Mouse (Mus musculus) c-Kit-positive CD71-positive TER-119-negative erythroid progenitor cells, embryonic 14.5 days (primary cell): ENCODE data around the gene Runx2.

Source experiments
- DNase-seq: peaks from one replicate; pipeline ENCODE4 v3.0.0-alpha.2; 2013; ENCODE audit warnings: low read depth

Runx2 gene

DNA sequence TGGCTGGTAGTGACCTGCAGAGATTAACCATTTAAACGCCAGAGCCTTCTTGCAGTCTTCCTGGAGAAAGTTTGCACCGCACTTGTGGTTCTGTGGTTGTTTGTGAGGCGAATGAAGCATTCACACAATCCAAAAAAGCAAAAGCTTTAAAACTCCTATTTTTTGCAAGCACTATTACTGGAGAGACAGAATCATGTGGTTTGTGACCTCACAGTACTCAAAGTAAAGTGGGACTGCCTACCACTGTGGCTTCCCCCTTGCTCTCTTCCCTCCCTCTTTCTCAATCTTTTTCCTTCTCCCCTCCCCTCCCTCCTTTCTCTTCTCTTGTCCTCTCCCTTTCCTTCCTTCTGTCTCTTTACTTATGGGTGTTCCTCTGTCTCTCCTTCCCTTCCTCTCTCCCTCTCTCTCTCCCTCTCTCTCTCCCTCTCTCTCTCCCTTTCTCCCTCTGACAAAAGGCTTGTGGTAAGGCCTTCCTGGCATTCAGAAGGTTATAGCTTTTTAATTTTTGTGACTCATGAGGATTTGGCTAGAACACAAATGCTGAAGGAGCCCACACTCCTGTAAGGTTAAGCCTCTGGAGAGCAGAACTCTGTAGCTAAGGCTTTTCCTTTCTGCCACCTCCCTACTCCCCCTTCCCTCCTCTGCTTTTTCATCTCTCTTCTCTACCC, at the start of gene Runx2:
Gene Runx2, minus strand, starts transcription at position 290 of the 668 bp plus-strand sequence.
- DNase-seq = no peak

DNA sequence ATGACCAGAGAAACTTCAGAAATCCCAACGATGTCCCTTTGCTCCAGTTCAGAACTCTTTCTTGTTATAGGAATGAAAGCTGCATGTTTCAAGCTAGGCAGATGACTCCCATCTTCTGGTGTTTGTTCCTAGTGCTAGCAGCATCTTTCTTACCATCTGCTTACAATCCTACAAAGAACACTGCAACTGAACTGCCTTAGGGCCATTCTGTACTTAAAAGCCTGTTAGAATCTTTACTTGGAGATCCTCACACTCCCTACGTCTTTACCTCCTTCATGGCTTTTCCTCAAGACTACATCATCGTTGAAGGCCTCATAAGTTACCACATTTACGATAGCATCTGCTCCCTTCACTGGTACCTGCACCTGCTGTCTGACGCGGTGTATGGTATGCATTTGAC, 48.6 kb upstream of the Runx2 start:
- no peak for DNase-seq

DNA sequence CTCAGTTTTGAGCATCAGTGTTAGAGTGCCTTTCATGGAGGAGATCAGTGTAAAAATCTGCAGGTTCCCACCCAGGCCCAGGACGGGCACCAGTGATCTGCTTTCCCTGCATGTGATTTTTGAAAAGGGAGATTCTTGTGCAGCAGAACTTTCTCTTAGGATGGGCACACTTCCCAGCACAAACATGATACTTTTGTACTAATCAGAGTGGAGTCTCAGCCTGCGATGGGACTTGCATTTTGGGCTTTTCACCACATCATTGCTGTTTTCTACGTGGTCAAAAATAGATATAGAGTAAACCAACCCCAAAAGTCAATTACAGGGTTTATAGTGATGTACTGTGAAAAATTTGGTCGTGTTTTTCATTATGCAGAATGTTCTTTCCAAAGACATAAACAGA, 27.6 kb upstream of the Runx2 start:
- DNase-seq = no peak

DNA sequence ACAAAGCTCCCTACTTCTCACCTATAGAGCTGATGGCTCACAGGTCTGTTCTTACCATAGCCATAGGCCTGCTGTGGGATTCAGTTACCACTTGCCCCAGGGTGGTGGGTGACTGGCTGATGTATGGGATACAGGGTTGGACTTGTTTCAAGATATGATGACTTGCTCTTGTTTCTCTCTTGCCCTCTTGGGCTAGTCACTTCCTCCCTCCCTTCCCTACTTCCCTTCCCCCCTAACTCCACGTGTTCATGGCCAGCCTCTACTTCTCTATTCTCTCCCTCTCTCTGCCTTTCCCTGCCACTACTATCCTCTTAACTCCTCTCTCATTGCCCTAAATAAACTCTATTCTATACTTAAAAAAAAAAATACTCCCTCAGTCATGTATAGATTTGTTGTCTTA, 16.6 kb upstream of the Runx2 start:
- DNase-seq = no peak

DNA sequence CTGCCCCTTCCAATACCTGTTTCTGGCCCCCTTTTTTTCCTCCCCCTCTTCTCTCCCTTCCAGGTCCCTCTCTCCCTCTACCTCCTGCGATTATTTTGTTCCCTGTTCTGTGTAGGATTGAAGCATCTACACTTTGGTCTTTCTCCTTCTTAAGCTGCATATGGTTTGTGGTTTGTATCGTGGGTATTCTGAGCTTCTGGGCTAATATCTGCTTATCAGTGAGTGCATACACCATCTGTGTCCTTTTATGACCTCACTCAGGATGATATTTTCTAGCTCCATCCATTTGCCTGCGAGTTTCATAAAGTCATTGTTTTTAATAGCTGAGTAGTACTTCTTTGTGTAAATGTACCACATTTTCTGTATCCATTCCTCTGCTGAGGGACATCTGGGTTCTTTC, 15.0 kb upstream of the Runx2 start:
- DNase-seq = no peak

DNA sequence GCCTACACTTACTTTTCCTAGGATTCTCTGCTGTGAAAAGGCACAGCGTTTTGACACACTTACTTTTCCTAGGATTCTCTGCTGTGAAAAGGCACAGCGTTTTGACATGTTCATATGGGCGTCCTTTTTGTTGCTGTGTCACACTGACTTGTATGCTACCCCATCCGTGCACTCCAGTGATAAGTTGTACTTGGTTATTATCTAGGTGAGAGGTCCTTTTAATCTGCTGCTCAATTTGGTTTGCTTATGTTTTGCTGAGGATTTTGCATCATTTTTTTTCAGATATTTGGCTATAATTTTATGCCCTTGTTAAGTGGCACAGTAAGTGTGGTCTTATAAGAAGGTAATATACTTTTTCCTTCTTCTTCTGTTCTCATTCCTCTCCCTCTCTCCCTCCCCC, 13.4 kb upstream of the Runx2 start:
- peak; percentile 20 for DNase-seq

DNA sequence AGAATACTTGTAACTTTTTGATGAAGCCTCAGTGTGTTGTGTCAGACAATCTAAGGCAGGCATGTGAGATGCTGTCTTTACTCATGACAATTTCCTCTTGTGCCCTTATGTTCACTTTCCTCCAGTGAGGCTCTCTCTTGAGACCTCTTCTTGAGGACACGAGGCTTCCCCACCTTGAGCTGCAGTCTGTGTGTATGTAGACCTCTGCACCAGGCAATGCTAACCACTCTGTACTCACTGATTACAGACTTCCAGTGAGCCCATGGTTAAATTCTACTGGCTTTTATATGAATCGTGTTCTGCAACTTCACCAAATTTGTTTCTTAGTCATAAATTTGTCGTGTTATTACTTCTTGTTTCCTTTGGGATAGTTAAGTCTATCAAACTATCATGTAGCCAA, 12.5 kb upstream of the Runx2 start:
- DNase-seq = peak; percentile 6

DNA sequence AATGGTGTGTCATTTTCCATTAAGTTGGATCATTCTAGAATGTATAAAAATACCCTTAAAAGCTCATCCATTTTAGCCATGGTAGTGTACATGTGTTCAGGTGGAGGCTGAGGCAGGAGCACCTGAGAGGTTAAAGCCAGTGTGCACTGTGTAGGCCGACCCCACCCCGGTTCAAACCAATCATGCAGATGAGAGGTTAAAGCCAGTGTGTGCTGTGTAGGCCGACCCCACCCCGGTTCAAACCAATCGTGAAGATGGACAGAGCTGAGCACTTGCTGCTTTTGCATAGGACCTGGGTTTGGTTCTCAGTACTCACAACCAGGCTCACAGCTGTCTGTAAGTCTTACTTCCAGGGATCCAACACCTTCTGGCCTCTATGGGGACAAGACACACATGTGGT, 7.3 kb upstream of the Runx2 start:
- DNase-seq = no peak

DNA sequence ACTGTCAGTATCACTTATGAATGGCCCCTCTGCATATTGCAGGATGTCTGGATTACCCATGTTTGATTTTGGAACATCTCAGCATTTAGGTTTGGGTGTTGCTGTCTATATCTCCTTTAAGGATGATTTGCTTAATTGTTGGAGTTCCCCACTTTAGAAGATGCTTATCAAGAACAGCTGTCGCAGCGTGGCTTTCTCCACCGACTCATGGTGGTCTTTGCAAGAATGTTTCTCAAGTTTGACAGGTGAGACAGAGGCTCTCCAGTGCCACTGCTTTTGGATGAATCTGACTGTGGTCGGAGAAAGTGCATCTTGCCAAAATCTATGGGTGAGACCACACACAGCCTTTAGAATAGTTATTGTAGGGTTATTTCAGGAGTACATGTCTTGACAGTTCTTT, 5.2 kb upstream of the Runx2 start:
- DNase-seq = no peak

DNA sequence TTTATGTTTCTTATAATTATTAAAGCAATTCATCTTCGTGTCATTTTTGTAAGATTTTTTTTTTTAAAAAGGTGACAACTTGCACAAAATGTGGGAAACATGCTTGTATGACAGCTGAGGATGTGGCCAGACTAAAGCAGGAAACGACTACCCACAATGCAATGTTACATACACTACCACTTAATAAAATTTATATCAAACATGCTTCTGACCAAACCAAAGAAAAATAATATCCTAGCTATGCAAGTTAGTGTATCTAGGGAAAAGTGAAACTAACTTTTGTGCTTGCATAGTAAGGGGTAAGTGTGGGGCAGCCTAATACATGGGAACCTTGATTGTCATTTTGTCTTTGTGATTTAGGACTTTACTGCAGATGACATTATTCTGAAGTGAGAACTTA, 4.2 kb upstream of the Runx2 start:
- DNase-seq = no peak

DNA sequence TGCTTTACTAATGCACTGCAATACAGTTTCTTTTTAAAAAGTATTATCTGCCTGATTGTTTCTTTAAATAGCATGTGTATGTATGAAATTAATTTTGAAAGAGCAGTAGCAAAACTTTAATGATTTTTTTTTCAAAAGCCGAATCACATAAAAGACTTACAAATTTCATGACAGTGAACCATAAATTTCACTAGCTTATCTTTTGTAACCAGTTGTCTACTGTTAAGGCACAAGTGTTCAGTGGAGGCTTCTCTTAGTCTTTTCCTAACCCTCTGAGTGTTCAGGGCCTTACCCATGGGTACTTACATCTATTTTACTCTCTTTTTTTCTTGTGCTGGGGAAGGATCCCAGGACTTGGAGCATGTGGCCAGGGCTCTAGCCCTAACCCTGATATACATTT, 7.6 kb downstream of the Runx2 start:
- no peak for DNase-seq

DNA sequence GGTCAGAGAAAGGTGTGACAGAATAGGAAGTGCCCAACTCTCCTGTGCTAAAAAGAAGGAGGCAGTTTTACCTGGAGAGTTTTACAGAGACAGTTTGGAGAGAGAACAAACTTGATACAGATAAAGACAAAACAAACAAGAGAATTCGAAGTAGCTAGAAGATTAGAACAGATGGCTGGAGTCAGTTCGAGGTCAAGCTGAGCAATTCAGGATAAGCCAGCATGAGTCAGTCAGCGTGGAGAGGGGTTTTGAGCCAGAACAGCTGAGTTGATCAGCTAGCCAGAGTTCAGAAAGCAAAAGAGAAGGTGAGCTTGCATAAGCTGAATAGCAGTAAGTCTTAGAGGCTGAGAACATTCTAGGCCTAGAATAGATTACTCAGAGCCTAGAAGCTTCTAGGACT, 17.3 kb downstream of the Runx2 start:
- no peak for DNase-seq

DNA sequence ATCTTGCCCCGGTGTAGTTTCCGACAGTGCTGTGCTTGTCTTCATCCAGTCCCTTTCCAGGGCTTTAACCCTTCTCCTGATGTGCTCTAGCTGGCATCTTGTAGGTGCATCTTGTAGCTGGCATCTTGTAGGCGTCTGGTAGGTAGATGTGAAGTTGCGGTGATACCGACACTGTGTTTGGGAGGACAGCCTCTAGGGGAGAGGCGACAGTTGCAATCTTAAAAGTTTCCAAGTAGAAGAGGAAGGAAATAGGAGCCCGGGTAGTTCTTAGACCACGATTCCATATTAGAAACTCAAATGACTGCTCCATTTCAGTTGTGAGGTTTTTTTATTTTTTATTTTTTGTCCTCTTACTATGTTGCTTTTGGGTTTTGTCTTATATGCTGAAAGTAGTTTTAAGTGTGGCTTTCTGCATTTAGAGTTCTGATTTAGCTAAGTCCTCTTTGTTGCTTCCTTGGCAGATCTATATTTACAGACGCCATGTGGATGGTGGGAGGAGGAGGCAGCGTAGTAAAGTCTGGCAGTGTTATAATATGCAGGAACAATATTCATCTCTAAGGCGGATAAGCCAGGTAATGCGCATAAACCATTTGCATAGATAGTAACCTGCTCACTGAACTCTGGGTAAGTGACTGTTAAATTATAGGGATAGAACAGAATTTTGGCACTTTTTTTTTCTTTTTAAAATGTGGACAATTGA, 22.2 kb downstream of the Runx2 start:
- no peak for DNase-seq

DNA sequence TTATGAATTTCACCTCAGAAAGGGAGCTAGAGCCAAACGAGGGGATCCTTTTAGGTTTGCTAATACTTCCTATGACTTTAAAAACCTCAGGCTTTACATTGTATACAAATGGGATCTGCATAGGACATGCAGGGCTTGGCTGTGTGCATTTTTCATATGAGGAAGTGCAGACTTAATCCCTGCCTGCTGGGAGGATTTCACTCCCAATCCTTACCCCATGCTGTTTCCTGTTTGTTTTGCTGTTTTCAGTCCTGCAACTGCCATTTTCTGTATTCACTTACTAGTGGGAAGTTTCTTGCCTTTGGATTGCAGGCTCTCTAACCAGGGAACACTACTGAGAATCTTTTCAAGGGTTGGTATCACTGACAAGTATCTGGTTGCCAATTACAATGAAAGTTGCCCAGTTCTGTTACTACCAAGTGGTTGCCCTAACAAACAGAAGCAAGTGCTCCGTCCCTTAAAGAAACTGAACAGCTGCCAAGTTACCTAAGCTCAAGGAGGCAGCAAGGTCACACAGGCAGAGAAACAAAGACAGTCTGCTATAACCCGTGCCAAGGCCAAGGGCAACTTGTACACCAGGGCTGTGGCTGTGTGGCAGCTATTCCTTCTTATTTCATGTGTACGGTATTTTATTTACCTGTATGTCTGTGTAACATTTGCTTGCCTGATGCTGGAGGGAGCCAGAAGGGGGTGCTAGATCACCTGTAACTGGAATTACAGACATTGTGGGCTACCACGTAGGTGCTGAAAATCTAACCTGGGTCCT, 25.4 kb downstream of the Runx2 start:
- no peak for DNase-seq

DNA sequence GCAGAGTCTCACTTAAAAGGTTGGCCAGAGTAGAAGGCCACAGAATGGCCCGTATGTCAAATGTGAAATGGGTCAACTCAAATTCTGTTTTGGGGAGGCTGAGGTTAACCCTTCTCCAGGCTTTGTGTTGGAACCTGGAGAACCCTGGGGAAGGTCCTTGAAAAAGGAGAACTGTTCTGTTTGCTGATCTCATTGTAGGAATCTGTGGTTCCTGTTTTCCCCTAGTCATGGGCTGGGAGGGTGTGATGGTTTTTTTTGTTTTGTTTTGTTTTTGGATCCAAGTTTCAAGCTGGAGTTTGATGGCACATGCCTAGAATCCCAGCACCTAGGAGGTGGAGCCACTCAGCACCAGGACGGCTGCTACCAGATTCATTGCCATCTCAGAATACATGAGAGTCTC, 31.5 kb downstream of the Runx2 start:
- no peak for DNase-seq

DNA sequence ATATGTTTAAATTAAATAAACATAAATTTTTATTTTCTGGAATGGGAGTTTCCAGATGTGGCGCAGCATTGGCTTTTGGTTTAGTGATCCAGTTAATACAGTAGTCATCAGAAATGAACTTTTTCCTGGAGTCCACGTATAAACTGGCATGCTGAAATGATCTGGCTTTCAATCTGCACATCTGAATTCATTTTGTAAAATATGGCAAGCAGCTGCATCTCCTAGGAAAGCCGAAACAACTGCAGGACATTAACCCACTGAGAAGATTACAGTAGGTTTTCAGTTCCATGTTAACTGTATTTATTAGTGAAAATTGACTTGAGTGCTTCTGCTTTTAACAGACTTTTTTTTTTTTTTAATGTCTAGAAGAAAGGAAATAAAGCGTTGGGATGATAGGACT, 32.2 kb downstream of the Runx2 start:
- DNase-seq = no peak

DNA sequence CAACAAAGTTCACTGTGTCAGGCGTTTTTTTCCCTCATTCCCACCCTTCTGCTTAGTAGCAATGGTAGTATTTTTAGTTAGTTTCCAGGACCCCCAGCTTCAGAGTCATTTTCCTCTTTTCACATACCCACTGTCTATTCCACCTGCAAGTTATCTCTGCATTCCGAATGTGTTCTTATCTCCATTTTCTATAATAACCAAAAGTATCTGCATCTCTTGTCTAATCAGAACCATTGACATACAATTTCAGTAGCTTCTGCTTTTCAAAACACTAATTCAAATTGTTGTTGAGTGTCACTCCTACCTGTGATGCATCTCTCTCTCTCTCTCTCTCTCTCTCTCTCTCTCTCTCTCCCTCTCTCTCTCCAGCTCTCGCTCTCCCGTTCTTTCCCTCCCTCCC, 34.2 kb downstream of the Runx2 start:
- no peak for DNase-seq

DNA sequence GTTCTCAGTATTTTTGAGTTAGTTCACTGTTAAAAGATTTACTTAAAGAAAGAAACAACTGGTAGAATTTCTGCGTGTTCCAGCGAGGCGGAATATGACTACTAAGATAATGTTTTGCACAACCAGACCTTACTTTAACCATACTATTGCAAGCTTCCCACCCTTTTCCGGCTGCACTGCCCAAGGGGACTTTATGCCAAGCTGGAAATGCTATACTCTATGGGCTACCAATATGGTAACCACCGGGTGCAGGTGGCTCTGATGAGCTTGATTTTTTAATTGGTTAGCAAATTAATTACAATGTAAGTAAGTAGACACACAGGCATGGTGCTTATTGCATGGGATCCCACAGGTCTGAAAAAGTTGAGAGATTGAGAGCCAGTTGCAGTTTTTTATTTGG, 36.5 kb downstream of the Runx2 start:
- no peak for DNase-seq

DNA sequence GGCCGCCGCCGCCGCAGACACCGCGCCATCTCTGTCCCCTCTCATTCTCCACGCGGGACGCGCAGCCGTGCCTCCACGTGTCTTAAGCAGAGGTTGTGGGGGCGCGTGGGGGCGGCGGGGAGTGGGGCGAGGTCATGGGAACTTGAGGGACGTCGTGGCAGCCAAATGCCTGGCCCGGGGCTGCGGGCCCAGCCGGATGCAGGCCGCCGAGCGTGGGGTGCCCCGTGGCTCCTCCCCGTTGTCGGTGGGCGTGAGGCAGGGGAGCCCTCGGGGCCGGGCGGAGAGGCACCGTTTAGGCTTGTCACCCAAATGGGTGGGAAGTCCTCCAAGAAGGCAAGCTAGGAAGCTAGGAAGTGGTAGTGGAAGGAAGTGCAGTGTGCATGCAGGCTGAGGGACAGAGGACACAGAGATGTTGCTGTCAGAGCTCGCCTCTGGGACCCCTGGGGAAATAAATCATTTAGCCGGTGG, 37.2 kb downstream of the Runx2 start:
- peak; percentile 28 for DNase-seq

DNA sequence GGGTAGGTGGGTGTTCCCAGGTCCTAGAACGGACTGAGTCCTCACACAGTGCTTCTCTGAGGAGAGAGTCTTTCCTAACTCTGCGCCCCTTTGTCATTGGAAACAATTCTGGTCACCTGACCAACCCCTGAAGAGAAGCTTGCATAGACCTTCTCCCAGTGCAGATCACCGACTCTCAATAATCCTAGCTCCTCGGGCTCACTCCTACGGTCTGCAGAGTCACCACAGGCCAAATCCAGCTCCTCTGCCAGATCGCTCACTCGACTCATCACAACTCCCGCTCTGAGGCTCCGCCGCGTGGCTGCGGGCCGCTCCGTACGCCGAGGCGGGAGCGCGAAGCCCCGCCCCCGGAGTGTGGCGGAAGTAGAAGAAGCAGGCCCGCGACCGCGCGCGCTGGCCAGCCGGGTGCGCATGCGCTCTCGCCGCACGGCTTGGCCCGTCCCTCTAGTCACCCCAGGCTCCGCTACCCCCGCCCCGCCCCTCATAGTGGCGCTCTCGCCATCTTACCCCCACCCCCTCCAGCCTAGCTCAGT, 37.8 kb downstream of the Runx2 start, which contains the start of gene Supt3:
Gene Supt3, plus strand, starts transcription at position 415 of the 533 bp plus-strand sequence.
- DNase-seq = peak; percentile 88

DNA sequence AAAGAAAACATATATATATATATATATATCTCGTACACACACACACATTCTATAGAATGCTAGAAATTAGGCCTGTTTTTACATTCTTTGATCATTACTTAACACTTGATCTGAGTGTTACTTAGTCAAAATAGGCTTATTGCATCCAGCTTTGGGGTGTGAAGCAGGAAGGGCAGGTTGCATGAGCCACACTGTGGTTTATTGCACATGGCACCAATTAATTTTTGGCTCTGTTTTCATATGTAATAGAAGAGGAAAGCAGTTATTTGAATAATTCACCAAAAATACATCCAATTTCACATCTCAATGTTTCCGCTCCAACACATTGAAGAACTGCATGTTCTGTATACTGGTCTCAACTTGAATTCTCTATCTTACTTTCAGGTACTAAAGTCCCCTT, 42.0 kb downstream of the Runx2 start:
- no peak for DNase-seq

DNA sequence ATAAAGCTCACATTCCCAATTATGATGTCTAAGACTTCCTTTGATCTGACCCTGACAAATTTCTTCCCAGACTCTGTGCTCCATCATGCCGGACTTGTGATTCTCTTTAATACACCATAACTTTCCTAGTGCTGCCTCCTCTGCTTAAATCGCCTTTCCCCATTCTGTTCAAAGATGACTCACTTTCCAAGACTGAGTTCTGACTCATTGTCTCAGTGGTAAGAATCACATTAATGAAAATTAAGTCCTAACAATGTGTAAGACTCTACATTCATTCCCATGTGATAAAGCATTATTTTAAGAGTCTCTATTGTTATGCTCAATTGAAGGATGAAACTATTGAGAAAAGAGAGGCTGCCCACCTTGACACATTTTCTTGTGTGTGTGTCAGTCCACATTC, 43.7 kb downstream of the Runx2 start:
- no peak for DNase-seq

DNA sequence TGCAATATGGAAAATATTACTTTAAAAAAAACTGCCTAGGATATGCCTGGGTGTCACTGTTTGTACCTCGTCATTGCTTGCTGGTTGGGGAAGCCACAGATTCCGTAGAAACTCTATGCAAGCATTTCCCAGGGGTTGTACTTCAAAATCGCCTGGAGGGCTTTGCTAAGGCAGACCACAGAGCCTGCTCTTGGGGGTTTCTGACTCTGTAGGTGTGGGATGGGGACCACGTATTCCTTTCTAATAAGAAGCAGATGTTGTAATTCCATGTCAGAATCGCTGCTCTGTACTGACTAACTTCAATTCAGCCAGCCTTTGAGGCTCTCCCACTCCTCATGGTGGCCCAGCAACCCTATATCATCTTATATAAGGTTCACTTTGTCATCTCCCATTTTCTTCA, 46.1 kb downstream of the Runx2 start:
- no peak for DNase-seq
